Mouse (Mus musculus): ENCODE measurements around the gene Dagla. TPM values are rescaled to one million over a fixed set of nuclear protein-coding genes. Genes with fewer than 3 reads are reported as not detected.

Gene Dagla
- total and polyA plus RNA-seq, 3 experiments: 2.5 to 5.7 (median 3.3) TPM

DNA sequence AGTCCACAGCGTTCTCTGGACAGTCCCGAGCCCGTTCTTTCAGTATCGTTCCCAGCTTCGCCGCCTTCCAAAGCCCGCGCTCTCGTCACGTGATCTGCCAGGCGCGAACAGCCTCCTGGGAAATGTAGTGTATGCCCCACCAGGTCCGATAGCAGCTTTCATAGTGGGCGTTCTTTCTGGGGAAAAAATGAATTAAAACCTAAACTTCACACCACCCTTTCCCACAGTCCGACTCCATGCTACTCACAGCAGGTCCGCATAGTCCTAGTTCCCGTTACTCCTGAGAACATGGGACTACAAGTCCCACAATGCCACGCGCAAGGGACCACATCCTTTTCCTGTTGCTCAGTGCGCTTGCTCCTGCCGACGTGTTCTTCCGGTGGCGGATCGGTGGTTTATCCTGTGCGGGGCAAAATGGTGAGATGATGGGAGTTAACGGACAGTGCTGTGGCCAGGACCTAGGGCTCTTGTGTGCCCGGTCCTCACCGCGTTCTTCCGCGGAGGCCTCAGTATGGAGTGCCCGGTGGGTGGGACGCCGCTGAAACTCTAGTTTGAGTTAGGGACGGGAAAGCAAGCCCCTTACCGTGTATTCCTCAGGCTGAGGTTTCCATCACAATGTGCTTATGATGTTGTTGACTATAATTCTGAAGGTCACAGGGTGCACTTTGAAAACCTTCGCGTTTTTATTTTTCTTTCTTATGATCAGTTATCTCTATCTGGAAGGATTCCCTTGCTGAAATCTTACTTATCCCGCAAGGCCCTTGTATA lies 100.6 kb downstream of the Dagla start, which contains the start of the genes Tmem258 and Fen1:
Gene Tmem258 (plus strand): TSS at position 167 of the 768 bp plus-strand sequence.
Gene Fen1 (minus strand): TSS at position 322 of the 768 bp plus-strand sequence.
- peaks cover 7% of the 10 kb centered on the region for H3K4me1 ChIP-seq (ENCODE audit: control insufficient read depth, insufficient read depth, low read length)
- TF ChIP-seq CTCF (IDR thresholded peaks at IDR 0.05) (no peak), EP300 (IDR thresholded peaks at IDR 0.05; ENCODE audit: insufficient read depth, low read depth, low read length) (no peak), POLR2A (IDR thresholded peaks at IDR 0.05; ENCODE audit: insufficient read depth, low read depth, low read length) (peak; percentile 90)
- intact Hi-C loops (cut with DNase I): loop anchor here (10.0 kb wide), 1 partner anchor 1711 kb away; the partner anchor contains the start of gene Patl1
- no peaks in the 10 kb centered on the region for H3K79me2 ChIP-seq (replicated peaks; ENCODE audit: control insufficient read depth, insufficient read depth, low read length)
- H3K27ac ChIP-seq: peak within 1 kb of the TSS; percentile 91
- DNase-seq: peak; percentile 92 to 96
- peak within 1 kb of the TSS; percentile 100 for H3K4me3 ChIP-seq
- WGBS: under 1% methylated on average over 40 of the region's 40 CpGs
- no peaks in the 10 kb centered on the region for H3K36me3 ChIP-seq (ENCODE audit: control insufficient read depth, insufficient read depth, low read length)
- peak within 1 kb of the TSS; percentile 66 for H3K9ac ChIP-seq (ENCODE audit: low read depth, low read length)
- H3K27me3 ChIP-seq (ENCODE audit: control insufficient read depth, insufficient read depth, low read length): no peaks in the 10 kb centered on the region

DNA sequence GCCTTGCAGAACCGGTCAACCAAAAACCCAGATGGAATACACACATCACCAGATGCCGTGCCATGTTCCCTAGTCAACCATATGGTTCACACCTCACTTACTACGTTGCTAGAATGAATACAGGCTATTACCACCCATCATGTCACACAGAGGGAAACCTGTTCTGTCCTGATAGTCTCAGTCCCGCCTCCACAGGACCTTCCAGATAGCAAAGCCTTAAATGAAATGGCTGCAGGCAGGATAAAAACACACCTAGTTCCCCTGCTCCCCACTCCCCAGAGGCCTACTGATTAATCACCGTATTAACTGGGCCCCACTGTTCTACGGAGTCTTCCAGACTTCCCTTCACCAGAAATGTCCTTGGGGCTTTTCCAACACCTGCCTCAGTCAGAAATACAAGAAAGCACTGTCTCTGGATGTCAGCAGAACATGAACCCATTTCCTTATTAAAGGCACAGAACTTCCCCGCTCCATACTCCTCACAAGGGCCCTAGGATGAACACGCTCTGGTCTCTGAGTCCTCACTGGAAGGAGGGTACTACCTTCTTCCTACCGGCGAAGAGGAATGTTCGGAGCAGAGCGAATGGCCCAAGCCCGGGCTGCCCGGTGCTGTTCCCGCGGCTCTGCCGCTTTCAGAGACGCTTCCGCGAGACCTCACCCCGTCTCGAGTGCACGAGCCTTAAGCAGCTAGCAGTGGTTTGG lies 101.4 kb downstream of the Dagla start:
- no peak for TF ChIP-seq CTCF (IDR thresholded peaks at IDR 0.05)
- TF ChIP-seq EP300 (IDR thresholded peaks at IDR 0.05; ENCODE audit: insufficient read depth, low read depth, low read length): no peak
- no peaks in the 10 kb centered on the region for H3K27me3 ChIP-seq (ENCODE audit: control insufficient read depth, insufficient read depth, low read length)
- peak overlapping the region; percentile 100 for H3K4me3 ChIP-seq
- 2% methylated on average over 23 of the region's 23 CpGs for WGBS
- no peaks in the 10 kb centered on the region for H3K36me3 ChIP-seq (ENCODE audit: control insufficient read depth, insufficient read depth, low read length)
- no peaks in the 10 kb centered on the region for H3K79me2 ChIP-seq (replicated peaks; ENCODE audit: control insufficient read depth, insufficient read depth, low read length)
- H3K4me1 ChIP-seq (ENCODE audit: control insufficient read depth, insufficient read depth, low read length): peaks cover 3% of the 10 kb centered on the region; the same call in 1 of the 2 replicates
- H3K27ac ChIP-seq: peak overlapping the region; percentile 91
- intact Hi-C loops (cut with DNase I): loop anchor here (10.0 kb wide), 1 partner anchor 1712 kb away; the partner anchor contains the start of gene Patl1
- DNase-seq: no peak
- peak overlapping the region; percentile 66 for H3K9ac ChIP-seq (ENCODE audit: low read depth, low read length)

DNA sequence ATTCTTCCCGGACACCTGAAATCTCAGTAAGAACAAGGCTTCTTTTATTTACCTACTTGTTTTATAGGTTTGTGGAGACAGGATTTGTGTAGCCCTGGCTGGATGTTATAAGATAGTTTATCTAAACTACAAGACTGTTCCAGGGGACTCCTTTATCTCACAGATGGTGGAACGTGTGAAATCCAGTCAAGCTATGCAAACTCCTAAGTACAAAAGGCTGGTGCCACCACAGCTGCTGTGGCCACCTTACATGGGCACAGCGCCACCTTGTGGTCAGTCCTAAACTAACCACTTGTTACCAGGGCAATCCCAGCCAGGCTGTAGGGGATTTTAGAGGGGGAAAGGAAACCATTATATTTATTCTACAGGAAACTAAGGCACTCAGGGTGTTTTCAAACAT lies 106.0 kb downstream of the Dagla start:
- intact Hi-C loops (cut with DNase I): loop anchor here (2.0 to 5.0 kb wide), 3 partner anchors 164 to 281 kb away; partner anchors contain the start of genes Best1 and Rab3il1
- no peaks in the 10 kb centered on the region for H3K36me3 ChIP-seq (ENCODE audit: control insufficient read depth, insufficient read depth, low read length)
- H3K79me2 ChIP-seq (replicated peaks; ENCODE audit: control insufficient read depth, insufficient read depth, low read length): no peaks in the 10 kb centered on the region
- no peaks in the 10 kb centered on the region for H3K27me3 ChIP-seq (ENCODE audit: control insufficient read depth, insufficient read depth, low read length)
- no peak overlapping the region for H3K9ac ChIP-seq (ENCODE audit: low read depth, low read length)
- peak; percentile 74 to 81 for DNase-seq
- 32% methylated on average over 3 of the region's 3 CpGs for WGBS
- no peak overlapping the region for H3K4me3 ChIP-seq
- peak; percentile 96 for TF ChIP-seq CTCF (IDR thresholded peaks at IDR 0.05)
- TF ChIP-seq EP300 (IDR thresholded peaks at IDR 0.05; ENCODE audit: insufficient read depth, low read depth, low read length): peak; percentile 74
- TF ChIP-seq POLR2A (IDR thresholded peaks at IDR 0.05; ENCODE audit: insufficient read depth, low read depth, low read length): no peak
- H3K27ac ChIP-seq: no peak overlapping the region
- peaks cover 2% of the 10 kb centered on the region; the same call in 1 of the 2 replicates for H3K4me1 ChIP-seq (ENCODE audit: control insufficient read depth, insufficient read depth, low read length)

DNA sequence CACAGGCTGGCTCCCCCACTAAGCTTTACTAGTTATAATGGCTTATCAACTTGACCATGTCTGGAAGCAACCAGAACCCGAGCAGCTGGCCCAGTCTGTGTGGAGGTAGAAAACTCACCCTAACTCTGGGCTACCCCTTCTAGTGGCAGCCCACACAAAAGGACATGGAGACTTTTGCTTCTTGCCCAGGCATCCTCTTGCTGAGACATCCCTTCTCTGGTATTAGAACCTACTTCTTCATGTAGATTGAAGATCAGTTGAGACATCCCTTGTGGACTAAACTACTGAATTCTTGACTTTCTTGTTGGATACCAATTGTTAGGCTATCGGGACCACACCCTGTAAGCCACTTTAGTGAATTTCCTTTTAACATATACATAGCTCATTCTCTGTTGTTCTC lies 106.4 kb downstream of the Dagla start:
- Histone ChIP-seq H3K27ac (no peak overlapping the region), H3K9ac (ENCODE audit: low read depth, low read length) (no peak overlapping the region), H3K79me2 (replicated peaks; ENCODE audit: control insufficient read depth, insufficient read depth, low read length) (no peaks in the 10 kb centered on the region), H3K4me1 (ENCODE audit: control insufficient read depth, insufficient read depth, low read length) (peaks cover 2% of the 10 kb centered on the region; the same call in 1 of the 2 replicates), H3K4me3 (no peak overlapping the region), H3K27me3 (ENCODE audit: control insufficient read depth, insufficient read depth, low read length) (no peaks in the 10 kb centered on the region), H3K36me3 (ENCODE audit: control insufficient read depth, insufficient read depth, low read length) (no peaks in the 10 kb centered on the region)
- 79% methylated on average over 2 of the region's 2 CpGs for WGBS
- TF ChIP-seq CTCF (IDR thresholded peaks at IDR 0.05): no peak
- no peak for TF ChIP-seq POLR2A (IDR thresholded peaks at IDR 0.05; ENCODE audit: insufficient read depth, low read depth, low read length)
- no peak for TF ChIP-seq EP300 (IDR thresholded peaks at IDR 0.05; ENCODE audit: insufficient read depth, low read depth, low read length)
- DNase-seq: no peak
- intact Hi-C loops (cut with DNase I): loop anchor here (2.0 to 5.0 kb wide), 3 partner anchors 163 to 281 kb away; partner anchors contain the start of genes Best1 and Rab3il1

DNA sequence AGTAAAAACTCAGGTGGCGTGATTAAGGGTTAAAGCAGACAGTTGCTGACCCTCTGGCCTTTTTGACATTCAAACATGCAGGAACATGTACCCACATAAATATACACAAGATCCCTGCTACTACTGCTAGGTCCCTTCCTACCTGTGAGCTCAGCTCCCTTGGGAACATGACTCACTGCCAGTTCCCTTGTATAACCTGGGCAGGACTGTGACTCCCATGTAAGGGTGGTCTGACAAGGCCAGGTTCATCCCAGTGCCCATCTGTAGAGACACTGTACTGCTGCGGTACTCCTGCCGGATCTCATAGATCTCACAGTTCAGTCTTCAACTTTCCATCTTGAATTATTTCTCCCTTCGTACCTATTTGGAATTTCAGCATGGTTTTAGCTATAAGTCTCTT lies 107.5 kb downstream of the Dagla start:
- Histone ChIP-seq H3K27ac (no peak overlapping the region), H3K4me3 (no peak overlapping the region), H3K4me1 (ENCODE audit: control insufficient read depth, insufficient read depth, low read length) (no peaks in the 10 kb centered on the region), H3K9ac (ENCODE audit: low read depth, low read length) (no peak overlapping the region), H3K36me3 (ENCODE audit: control insufficient read depth, insufficient read depth, low read length) (no peaks in the 10 kb centered on the region), H3K79me2 (replicated peaks; ENCODE audit: control insufficient read depth, insufficient read depth, low read length) (no peaks in the 10 kb centered on the region), H3K27me3 (ENCODE audit: control insufficient read depth, insufficient read depth, low read length) (no peaks in the 10 kb centered on the region)
- DNase-seq: no peak
- 91% methylated on average over 4 of the region's 4 CpGs for WGBS
- TF ChIP-seq EP300 (IDR thresholded peaks at IDR 0.05; ENCODE audit: insufficient read depth, low read depth, low read length): no peak
- no peak for TF ChIP-seq CTCF (IDR thresholded peaks at IDR 0.05)
- intact Hi-C loops (cut with DNase I): loop anchor here (5.0 kb wide), 1 partner anchor 280 kb away; no protein-coding TSS in a partner anchor

Other genes starting within 250 kb of the Dagla start
- gene Fads2, start 203.1 kb downstream of the Dagla start, total RNA-seq (2021): 1 to 10 TPM; 5.3 to 6.3 TPM
- 13.3 and 15.5 TPM in 2 replicates for gene Fads2, start 203.1 kb downstream of the Dagla start, polyA plus RNA-seq (2012; rRNA removed)
- 10 to 100 TPM; 24.2 to 25.3 TPM for gene Fads1, start 122.0 kb downstream of the Dagla start, total RNA-seq (2021)
- 14.6 and 16.2 TPM in 2 replicates for gene Fads1, start 122.0 kb downstream of the Dagla start, polyA plus RNA-seq (2012; rRNA removed)
- gene Tmem258, start 100.9 kb downstream of the Dagla start, total RNA-seq (2021): 100 to 1,000 TPM; 154 to 181 TPM
- 200 and 205 TPM in 2 replicates for gene Tmem258, start 100.9 kb downstream of the Dagla start, polyA plus RNA-seq (2012; rRNA removed)
- gene Fen1, start 100.7 kb downstream of the Dagla start, total RNA-seq (2021): 1 to 10 TPM; 3.7 to 4.5 TPM
- gene Fen1, start 100.7 kb downstream of the Dagla start, polyA plus RNA-seq (2012; rRNA removed): 2.9 and 3.8 TPM in 2 replicates
- 1 to 10 TPM; 3.9 to 4.7 TPM for gene Myrf, start 64.1 kb downstream of the Dagla start, total RNA-seq (2021)
- gene Myrf, start 64.1 kb downstream of the Dagla start, polyA plus RNA-seq (2012; rRNA removed): 6.0 and 6.5 TPM in 2 replicates
- gene Syt7, start 84.2 kb upstream of the Dagla start, total RNA-seq (2021): 10 to 100 TPM; 35.7 to 38.6 TPM
- 17.6 and 20.1 TPM in 2 replicates for gene Syt7, start 84.2 kb upstream of the Dagla start, polyA plus RNA-seq (2012; rRNA removed)
- 1 to 10 TPM; 1.7 to 2.3 TPM for gene Lrrc10b, start 152.6 kb upstream of the Dagla start, total RNA-seq (2021)
- 0.12 and 1.2 TPM in 2 replicates for gene Lrrc10b, start 152.6 kb upstream of the Dagla start, polyA plus RNA-seq (2012; rRNA removed)
- under 1 TPM; 0.16 to 0.29 TPM for gene Ppp1r32, start 178.1 kb upstream of the Dagla start, total RNA-seq (2021)
- gene Ppp1r32, start 178.1 kb upstream of the Dagla start, polyA plus RNA-seq (2012; rRNA removed): 0.20 and 1.1 TPM in 2 replicates
- 10 to 100 TPM; 23.8 to 25.2 TPM for gene Cpsf7, start 220.4 kb upstream of the Dagla start, total RNA-seq (2021)
- gene Cpsf7, start 220.4 kb upstream of the Dagla start, polyA plus RNA-seq (2012; rRNA removed): 20.6 and 37.7 TPM in 2 replicates
- 10 to 100 TPM; 65.5 to 77.9 TPM for gene Sdhaf2, start 221.3 kb upstream of the Dagla start, total RNA-seq (2021)
- gene Sdhaf2, start 221.3 kb upstream of the Dagla start, polyA plus RNA-seq (2012; rRNA removed): 45.7 and 74.6 TPM in 2 replicates

Measured in heart, adult 2 months (tissue).